Mouse (Mus musculus) erythroblast, adult 5-6 weeks (primary cell): ENCODE measurements around the gene Ctsd. TPM values are rescaled to one million over a fixed set of nuclear protein-coding genes. Genes with fewer than 3 reads are reported as not detected.

Experiments used
- ATAC-seq: replicated peaks from 2 replicates; pipeline ENCODE4 v1.8.0; 2016; ENCODE audit warnings: moderate number of reproducible peaks, mild to moderate bottlenecking, moderate TSS enrichment, inconsistent platforms; ENCODE audit not compliant: poor library complexity, low FRiP score, severe bottlenecking
- total RNA-seq, 2 experiments: library from RNA; stranded (forward) in 1 of 2; stranded (reverse) in 1 of 2; fragments of 150-400 nt in 1 of 2; fragments of 200-764, 138-1000 nt in 1 of 2; gene quantifications; 2 replicates each; pipeline versions ENCODE4 v1.2.3 to v1.2.4; 2015 to 2017; ENCODE audit warnings: low replicate concordance in 2 of 2

Ctsd gene
- total RNA-seq, 2 experiments from 2014 or later, result 138 to 150 TPM

- no peak for ATAC-seq
Measured at GRCm38 (mm10) chr7:142403591-142403990, 15.8 kb upstream of the Ctsd start.

GRCm38 (mm10) chr7:142400750-142401142, 12.9 kb upstream of the Ctsd start:
- no peak for ATAC-seq

- no peak for ATAC-seq
Measured at GRCm38 (mm10) chr7:142400112-142400749, 12.4 kb upstream of the Ctsd start.

GRCm38 (mm10) chr7:142399250-142399649, 11.4 kb upstream of the Ctsd start:
- no peak for ATAC-seq

- no peak for ATAC-seq
Measured at GRCm38 (mm10) chr7:142398052-142398451, 10.2 kb upstream of the Ctsd start.

GRCm38 (mm10) chr7:142396611-142397010, 8.8 kb upstream of the Ctsd start:
- no peak for ATAC-seq

GRCm38 (mm10) chr7:142395472-142395871, 7.6 kb upstream of the Ctsd start:
- no peak for ATAC-seq

- no peak for ATAC-seq
Measured at GRCm38 (mm10) chr7:142394261-142395190, 6.7 kb upstream of the Ctsd start.

GRCm38 (mm10) chr7:142393191-142393590, 5.4 kb upstream of the Ctsd start:
- peak; percentile 87 for ATAC-seq

GRCm38 (mm10) chr7:142391609-142392008, 3.8 kb upstream of the Ctsd start:
- ATAC-seq, result no peak

GRCm38 (mm10) chr7:142391108-142391507, 3.3 kb upstream of the Ctsd start:
- no peak for ATAC-seq

- ATAC-seq, result no peak
Measured at GRCm38 (mm10) chr7:142389961-142390650, 2.3 kb upstream of the Ctsd start.

- ATAC-seq, result no peak
Measured at GRCm38 (mm10) chr7:142388740-142389139, 902 bp upstream of the Ctsd start.

- ATAC-seq, result no peak
Measured at GRCm38 (mm10) chr7:142388198-142388597, 360 bp upstream of the Ctsd start.

- ATAC-seq, result peak; percentile 65
Measured at GRCm38 (mm10) chr7:142386621-142387201, 1.1 kb downstream of the Ctsd start.

- 0 out of 2 replicates have a peak, but pooled peaks have one; percentile 10 for ATAC-seq
Measured at GRCm38 (mm10) chr7:142385742-142386403, 2.0 kb downstream of the Ctsd start.

- no peak for ATAC-seq
Measured at GRCm38 (mm10) chr7:142384306-142384705, 3.5 kb downstream of the Ctsd start.

- ATAC-seq, result no peak
Measured at GRCm38 (mm10) chr7:142382567-142382966, 5.3 kb downstream of the Ctsd start, which contains the start of gene Gm49369. Gene Gm49369, minus strand, starts transcription at chr7:142382667.

GRCm38 (mm10) chr7:142381175-142381574, 6.7 kb downstream of the Ctsd start:
- ATAC-seq, result no peak
